Mouse (Mus musculus) small intestine, adult 2 months (tissue): ENCODE measurements around the gene Mlph.

Experiments used
- CTCF ChIP-seq: fragments of 200-500 bp; IDR thresholded peaks from 2 replicates; pipeline ENCODE4 v1.5.1; 2012; ENCODE audit warnings: low read depth, mild to moderate bottlenecking, control low read depth, inconsistent platforms, low read length, moderate library complexity, mixed read lengths; ENCODE audit not compliant: insufficient replicate concordance, insufficient read length; ENCODE audit errors: extremely low read depth
- POLR2A ChIP-seq: fragments of 200-500 bp; IDR thresholded peaks from 2 replicates; pipeline ENCODE4 v1.6.1; 2012; ENCODE audit warnings: low read depth, mild to moderate bottlenecking, control low read depth, inconsistent platforms, low read length, moderate library complexity

GRCm38 (mm10) chr1:90870581-90870980 is 44.3 kb upstream of the Mlph start:
- TF ChIP-seq POLR2A (no peak), CTCF (no peak)
